19 mouse cellular contexts compared by ENCODE assay signal in the genomic region with DNA sequence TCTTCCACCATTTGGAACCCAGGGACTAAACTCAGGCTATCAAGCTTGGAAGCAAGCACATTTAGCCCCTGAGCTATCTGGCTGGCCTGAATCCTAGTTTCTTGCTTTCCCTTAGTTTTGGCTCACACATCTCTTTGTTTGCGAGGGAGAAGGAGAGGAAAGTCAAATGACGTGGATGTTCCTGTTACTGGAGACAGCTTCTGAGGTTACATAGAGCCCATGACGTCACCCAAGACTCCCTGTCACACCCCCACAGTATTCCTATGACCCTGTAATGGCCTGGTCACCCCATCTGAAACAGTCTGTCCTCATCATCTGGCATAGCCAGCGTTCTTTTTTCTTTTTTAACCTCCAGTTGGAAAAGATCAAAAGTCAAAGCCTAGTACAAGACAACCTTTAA.
DNase-seq lines count a peak whose midpoint lies in the region; ATAC-seq and TF ChIP-seq lines count a peak whose summit lies in the region.
"Had no signal": no experiment of that assay in that cellular context is flagged by ENCODE, and none has a peak within 500 bp of the region (broad histone marks: within the 10 kb centered on the region; RNA-seq: fewer than 3 reads in every experiment).

No protein-coding gene starts in this region.

- 59% methylated on average over 4 of the region's 4 CpGs for WGBS in lung, embryonic 14.5 days
- WGBS in heart, embryonic 14.5 days: 67% methylated on average over 4 of the region's 4 CpGs
- 43% methylated on average over 4 of the region's 4 CpGs for WGBS in limb, embryonic 14.5 days

- no peaks in the 10 kb centered on the region for H3K27me3 ChIP-seq in lung, embryonic 14.5 days (ENCODE audit: insufficient read depth, low read length)
- H3K27me3 ChIP-seq in heart, embryonic 14.5 days (ENCODE audit: control insufficient read depth, insufficient read depth, low read length): no peaks in the 10 kb centered on the region
- no peaks in the 10 kb centered on the region for H3K27me3 ChIP-seq in limb, embryonic 14.5 days (ENCODE audit: control insufficient read depth, insufficient read depth, low read length)
- H3K27me3 ChIP-seq: forebrain, embryonic 15.5 days; heart, embryonic 15.5 days; hindbrain, embryonic 15.5 days; limb, embryonic 15.5 days; megakaryocyte, embryonic 14.5 days had no signal

- H3K4me3 ChIP-seq in lung, embryonic 14.5 days (ENCODE audit: low read depth, low read length): no peak overlapping the region
- no peak overlapping the region for H3K4me3 ChIP-seq in heart, embryonic 14.5 days (ENCODE audit: control insufficient read depth in 1 of 2, insufficient read depth in 1 of 2, low read depth in 1 of 2, low read length in 2 of 2)
- no peak overlapping the region for H3K4me3 ChIP-seq in limb, embryonic 14.5 days (replicated peaks; ENCODE audit: low read length)
- H3K4me3 ChIP-seq: erythroblast, embryonic 14.5 days; forebrain, embryonic 15.5 days; heart, embryonic 15.5 days; hindbrain, embryonic 15.5 days; limb, embryonic 15.5 days; megakaryocyte, embryonic 14.5 days had no signal

- no peak overlapping the region for H3K4me2 ChIP-seq in lung, embryonic 14.5 days
- no peak overlapping the region for H3K4me2 ChIP-seq in heart, embryonic 14.5 days (ENCODE audit: low read length)
- H3K4me2 ChIP-seq in limb, embryonic 14.5 days (replicated peaks; ENCODE audit: low read depth, low read length, severe bottlenecking): no peak overlapping the region
- H3K4me2 ChIP-seq: forebrain, embryonic 15.5 days; heart, embryonic 15.5 days; hindbrain, embryonic 15.5 days; limb, embryonic 15.5 days had no signal

- no peaks in the 10 kb centered on the region for H3K36me3 ChIP-seq in lung, embryonic 14.5 days (ENCODE audit: insufficient read depth)
- no peaks in the 10 kb centered on the region for H3K36me3 ChIP-seq in heart, embryonic 14.5 days (ENCODE audit: control insufficient read depth, insufficient read depth, low read length)
- H3K36me3 ChIP-seq in limb, embryonic 14.5 days (ENCODE audit: control insufficient read depth, insufficient read depth, low read length): no peaks in the 10 kb centered on the region
- H3K36me3 ChIP-seq: forebrain, embryonic 15.5 days; G1E; heart, embryonic 15.5 days; hindbrain, embryonic 15.5 days; limb, embryonic 15.5 days had no signal

- ATAC-seq in lung, embryonic 14.5 days (ENCODE audit: insufficient read depth): no peak
- ATAC-seq in heart, embryonic 14.5 days (ENCODE audit: insufficient number of reproducible peaks, insufficient read depth, low FRiP score, low read depth): no peak
- ATAC-seq in limb, embryonic 14.5 days (ENCODE audit: low FRiP score, low read depth): no peak
- ATAC-seq in erythroblast, adult 5-6 weeks (replicated peaks; ENCODE audit: low FRiP score, poor library complexity, severe bottlenecking): no peak
- ATAC-seq: CD4-positive, CD25-positive, alpha-beta regulatory T cell, adult 4 months; forebrain, embryonic 15.5 days; intestine, embryonic 16.5 days had no signal

- no peak overlapping the region for H3K9ac ChIP-seq in lung, embryonic 14.5 days
- no peak overlapping the region for H3K9ac ChIP-seq in heart, embryonic 14.5 days (ENCODE audit: low read length)
- H3K9ac ChIP-seq in limb, embryonic 14.5 days (ENCODE audit: low read depth, low read length, severe bottlenecking): no peak overlapping the region
- H3K9ac ChIP-seq: forebrain, embryonic 15.5 days; heart, embryonic 15.5 days; hindbrain, embryonic 15.5 days; limb, embryonic 15.5 days had no signal

- TF ChIP-seq CTCF in lung, embryonic 14.5 days (IDR thresholded peaks at IDR 0.05; ENCODE audit: low read depth): no peak

- no peak for TF ChIP-seq POLR2A in limb, embryonic 14.5 days (IDR thresholded peaks at IDR 0.05; ENCODE audit: borderline replicate concordance, extremely low read depth, insufficient read depth, insufficient read length)

- H3K9me3 ChIP-seq in lung, embryonic 14.5 days (ENCODE audit: low read depth, low read length): no peaks in the 10 kb centered on the region
- H3K9me3 ChIP-seq in heart, embryonic 14.5 days (ENCODE audit: control insufficient read depth, low read length): no peaks in the 10 kb centered on the region
- H3K9me3 ChIP-seq in limb, embryonic 14.5 days (ENCODE audit: control insufficient read depth, low read length): no peaks in the 10 kb centered on the region
- H3K9me3 ChIP-seq: forebrain, embryonic 15.5 days; G1E; heart, embryonic 15.5 days; hindbrain, embryonic 15.5 days; limb, embryonic 15.5 days had no signal

- peak; percentile 46 for DNase-seq in gastrocnemius, adult 18-20 months (ENCODE audit: low spot score)
- DNase-seq in gastrocnemius, postnatal 4 days (ENCODE audit: low spot score in 2 of 2): no peak
- peak; percentile 14 for DNase-seq in lung, embryonic 14.5 days
- DNase-seq in lung, postnatal 25 days (ENCODE audit: low spot score): no peak
- DNase-seq in limb, embryonic 14.5 days (ENCODE audit: low spot score): peak; percentile 37
- no peak for DNase-seq in ovary, postnatal 10 days (ENCODE audit: low spot score)
- DNase-seq: cerebellum, adult 9-11 months; right cerebral cortex, postnatal 14 days had no signal

- no peak overlapping the region for H3K27ac ChIP-seq in lung, embryonic 14.5 days (ENCODE audit: low read depth)
- H3K27ac ChIP-seq in heart, embryonic 14.5 days (replicated peaks in 1 of 2; ENCODE audit: control insufficient read depth in 1 of 2, insufficient read depth in 1 of 2, low read depth in 2 of 2, low read length in 2 of 2): peak overlapping the region; percentile 19 to 22; a peak in 2 of 4 replicates
- no peak overlapping the region for H3K27ac ChIP-seq in limb, embryonic 14.5 days (replicated peaks; ENCODE audit: low read depth, low read length)
- H3K27ac ChIP-seq: forebrain, embryonic 15.5 days; heart, embryonic 15.5 days; hindbrain, embryonic 15.5 days; limb, embryonic 15.5 days had no signal

- H3K4me1 ChIP-seq in lung, embryonic 14.5 days (ENCODE audit: insufficient read depth): no peaks in the 10 kb centered on the region; the same call in none of the 2 replicates
- peaks cover 0 to 5% of the 10 kb centered on the region in 2 experiments; a peak in 2 of 4 replicates for H3K4me1 ChIP-seq in heart, embryonic 14.5 days (ENCODE audit: control insufficient read depth in 2 of 2, insufficient read depth in 2 of 2, low read length in 2 of 2)
- peaks cover 7% of the 10 kb centered on the region; the same call in 1 of the 2 replicates for H3K4me1 ChIP-seq in limb, embryonic 14.5 days (ENCODE audit: control insufficient read depth, insufficient read depth, low read length)
- H3K4me1 ChIP-seq: forebrain, embryonic 15.5 days; heart, embryonic 15.5 days; hindbrain, embryonic 15.5 days had no signal

Comparison
In these comparisons a context has a peak if more than half of its experiments do, and no peak if none do; other contexts are left out.
1. DNase-seq: peak in gastrocnemius, adult 18-20 months (single experiment), lung, embryonic 14.5 days (single experiment) and limb, embryonic 14.5 days (single experiment); none in gastrocnemius, postnatal 4 days (0 of 2), lung, postnatal 25 days (single experiment) and ovary, postnatal 10 days (single experiment).
2. H3K27ac ChIP-seq: peak in heart, embryonic 14.5 days (2 of 2); none in lung, embryonic 14.5 days (single experiment) and limb, embryonic 14.5 days (single experiment).